Mouse (Mus musculus) ovary, adult 18-20 months (tissue): Measurements from ENCODE around the gene Gdf9.

Experiments used
- DNase-seq: peaks from one replicate; pipeline ENCODE4 v3.0.0; 2022; ENCODE audit warnings: low spot score, mixed read lengths

The Gdf9 gene

GRCm38 (mm10) chr11:53478383-53479170 is 47.8 kb downstream of the Gdf9 start:
- DNase-seq, result no peak

- DNase-seq, result no peak
Measured at GRCm38 (mm10) chr11:53479171-53479782, 48.5 kb downstream of the Gdf9 start.

GRCm38 (mm10) chr11:53479783-53480301 is 49.0 kb downstream of the Gdf9 start, which contains the start of the genes Gm9945 and Sowaha:
Gene Gm9945 (plus strand): TSS chr11:53480166.
Gene Sowaha (minus strand): TSS chr11:53480274.
- no peak for DNase-seq

GRCm38 (mm10) chr11:53481088-53481730 is 50.4 kb downstream of the Gdf9 start:
- DNase-seq, result no peak

GRCm38 (mm10) chr11:53483159-53483891 is 52.5 kb downstream of the Gdf9 start:
- DNase-seq, result peak; percentile 67

GRCm38 (mm10) chr11:53485719-53486118 is 54.9 kb downstream of the Gdf9 start:
- DNase-seq, result no peak

GRCm38 (mm10) chr11:53486351-53486750 is 55.5 kb downstream of the Gdf9 start:
- no peak for DNase-seq

GRCm38 (mm10) chr11:53486822-53487594 is 56.2 kb downstream of the Gdf9 start:
- DNase-seq, result no peak
